Mouse (Mus musculus) limb, embryonic 14.5 days (tissue): ENCODE data around the gene Iqck. TPM values are rescaled to one million over a fixed set of nuclear protein-coding genes. Genes with fewer than 3 reads are reported as not detected.
A peak's percentile ranks its signal among the peaks of the same experiment; 100 is the strongest.

Source experiments
- ATAC-seq: fragments of 200-750 bp; cut with Nextera tagmentation; 2 replicates; pipeline ENCODE4 v1.8.0; 2017; ENCODE audit warnings: low read depth, moderate number of reproducible peaks, moderate TSS enrichment; ENCODE audit not compliant: low FRiP score
- DNase-seq: peaks from one replicate; pipeline ENCODE4 v3.0.0-alpha.2; 2015; ENCODE audit warnings: low spot score
- H3K27ac ChIP-seq: fragments of 300-500 bp; sonication (generic); replicated peaks from 2 replicates; pipeline ENCODE4 v1.5.1; 2014; ENCODE audit warnings: low read depth, mild to moderate bottlenecking, low read length, moderate library complexity, mixed read lengths
- H3K27me3 ChIP-seq: fragments of 300-500 bp; sonication (generic); 2 replicates; pipeline ENCODE4 v1.6.1; 2014; ENCODE audit warnings: low read length, mixed read lengths; ENCODE audit not compliant: control insufficient read depth, insufficient read depth
- H3K36me3 ChIP-seq: fragments of 300-500 bp; sonication (generic); 2 replicates; pipeline ENCODE4 v1.6.1; 2014; ENCODE audit warnings: mild to moderate bottlenecking, low read length, moderate library complexity, mixed read lengths; ENCODE audit not compliant: control insufficient read depth, insufficient read depth
- H3K4me1 ChIP-seq: fragments of 300-500 bp; sonication (generic); 2 replicates; pipeline ENCODE4 v1.6.1; 2014; ENCODE audit warnings: antibody characterized with exemption, low read length, mixed read lengths; ENCODE audit not compliant: control insufficient read depth, insufficient read depth
- H3K4me2 ChIP-seq: fragments of 300-500 bp; sonication (generic); replicated peaks from 2 replicates; pipeline ENCODE4 v1.6.1; 2014; ENCODE audit warnings: low read depth, mild to moderate bottlenecking, low read length, moderate library complexity; ENCODE audit not compliant: severe bottlenecking
- H3K4me3 ChIP-seq: fragments of 300-500 bp; sonication (generic); replicated peaks from 2 replicates; pipeline ENCODE4 v1.5.1; 2014; ENCODE audit warnings: low read length
- H3K9ac ChIP-seq: fragments of 300-500 bp; sonication (generic); 2 replicates; pipeline ENCODE4 v1.6.1; 2014; ENCODE audit warnings: mild to moderate bottlenecking, low read depth, low read length, moderate library complexity; ENCODE audit not compliant: severe bottlenecking
- H3K9me3 ChIP-seq: fragments of 300-500 bp; sonication (generic); 2 replicates; pipeline ENCODE4 v1.6.1; 2016; ENCODE audit warnings: low read length; ENCODE audit not compliant: control insufficient read depth
- POLR2A ChIP-seq: fragments of 200-500 bp; IDR thresholded peaks from 2 replicates; pipeline ENCODE4 v1.8.0; 2012; ENCODE audit warnings: inconsistent platforms, mild to moderate bottlenecking, moderate library complexity, borderline replicate concordance; ENCODE audit not compliant: insufficient read depth, insufficient read length; ENCODE audit errors: extremely low read depth
- WGBS: fragments of 180-500 bp; shearing (Covaris S2); extraction: QIAGEN DNeasy Blood & Tissue Kit; methylation state at CpG from one replicate; pipeline ENCODE4 v1.1.7; 2014; 5-methylcytosine and 5-hydroxymethylcytosine counted together
- polyA plus RNA-seq, 2 experiments: library from polyadenylated mRNA; depleted of rRNA in 1 of 2; stranded (reverse) in 1 of 2; unstranded in 1 of 2; fragments of >200 nt; fragmentation: Nextera tagmentation in 1 of 2; extraction: Ambion mirVana in 1 of 2; gene quantifications; 2 replicates each; pipeline versions ENCODE4 v1.2.1 to v1.2.3; 2012 to 2014

The Iqck gene
- polyA plus RNA-seq, 2 experiments: 2.5 to 2.8 TPM

DNA sequence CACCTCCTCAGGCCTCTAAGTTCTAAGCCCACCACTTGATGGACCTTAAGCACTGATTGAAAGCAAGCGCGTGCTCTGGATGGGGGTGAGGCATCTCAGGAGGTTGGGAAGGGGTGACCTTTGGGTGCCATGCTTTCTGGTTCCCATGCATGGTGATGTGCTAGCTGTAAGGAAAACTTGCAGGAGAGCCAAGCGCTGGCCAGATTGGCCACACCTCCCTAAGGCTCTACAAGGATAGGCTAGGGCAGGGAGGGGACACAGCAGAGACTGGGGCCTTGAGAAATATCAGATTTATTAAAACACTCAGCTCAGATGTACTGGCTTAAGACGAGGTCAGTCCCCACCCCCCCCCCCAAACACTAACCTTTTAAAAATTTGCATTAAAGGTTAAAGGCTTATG lies 117.8 kb downstream of the Iqck start:
- WGBS: 92% methylated on average over 4 of the region's 4 CpGs
- no peak for DNase-seq
- no peak for TF ChIP-seq POLR2A
- Histone ChIP-seq H3K9ac (no peak overlapping the region), H3K36me3 (peaks cover 21% of the 10 kb centered on the region), H3K27ac (no peak overlapping the region), H3K9me3 (no peaks in the 10 kb centered on the region), H3K4me2 (no peak overlapping the region), H3K4me1 (peaks cover 3% of the 10 kb centered on the region; the same call in 1 of the 2 replicates), H3K4me3 (no peak overlapping the region), H3K27me3 (no peaks in the 10 kb centered on the region)
- no peak for ATAC-seq

DNA sequence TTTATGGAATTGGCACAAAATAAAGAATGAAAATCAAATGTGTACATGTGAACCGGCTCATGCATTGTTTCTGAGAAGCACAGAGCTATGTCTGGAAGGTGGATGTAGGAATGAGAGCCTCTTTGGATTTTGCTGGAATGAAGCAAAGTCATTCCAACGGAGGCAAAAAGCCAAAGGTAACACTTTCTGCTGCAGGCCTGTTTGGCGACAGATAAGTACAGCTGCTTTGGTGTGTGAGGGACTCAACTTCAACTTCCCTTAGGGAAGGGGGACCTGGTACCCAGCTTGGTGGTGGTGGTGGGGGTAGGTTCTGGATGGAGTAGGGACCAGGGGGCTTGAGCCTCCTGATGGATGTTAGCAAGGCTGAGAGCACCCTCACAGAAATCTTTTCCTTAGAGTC lies 120.3 kb downstream of the Iqck start:
- no peak overlapping the region for H3K9ac ChIP-seq
- no peak overlapping the region for H3K4me2 ChIP-seq
- H3K27me3 ChIP-seq: no peaks in the 10 kb centered on the region
- H3K4me1 ChIP-seq: peaks cover 3% of the 10 kb centered on the region; the same call in 1 of the 2 replicates
- H3K36me3 ChIP-seq: peaks cover 21% of the 10 kb centered on the region
- no peak overlapping the region for H3K4me3 ChIP-seq
- no peak for ATAC-seq
- no peak overlapping the region for H3K27ac ChIP-seq
- 65% methylated on average over 3 of the region's 3 CpGs for WGBS
- no peaks in the 10 kb centered on the region for H3K9me3 ChIP-seq
- TF ChIP-seq POLR2A: no peak
- DNase-seq: no peak

DNA sequence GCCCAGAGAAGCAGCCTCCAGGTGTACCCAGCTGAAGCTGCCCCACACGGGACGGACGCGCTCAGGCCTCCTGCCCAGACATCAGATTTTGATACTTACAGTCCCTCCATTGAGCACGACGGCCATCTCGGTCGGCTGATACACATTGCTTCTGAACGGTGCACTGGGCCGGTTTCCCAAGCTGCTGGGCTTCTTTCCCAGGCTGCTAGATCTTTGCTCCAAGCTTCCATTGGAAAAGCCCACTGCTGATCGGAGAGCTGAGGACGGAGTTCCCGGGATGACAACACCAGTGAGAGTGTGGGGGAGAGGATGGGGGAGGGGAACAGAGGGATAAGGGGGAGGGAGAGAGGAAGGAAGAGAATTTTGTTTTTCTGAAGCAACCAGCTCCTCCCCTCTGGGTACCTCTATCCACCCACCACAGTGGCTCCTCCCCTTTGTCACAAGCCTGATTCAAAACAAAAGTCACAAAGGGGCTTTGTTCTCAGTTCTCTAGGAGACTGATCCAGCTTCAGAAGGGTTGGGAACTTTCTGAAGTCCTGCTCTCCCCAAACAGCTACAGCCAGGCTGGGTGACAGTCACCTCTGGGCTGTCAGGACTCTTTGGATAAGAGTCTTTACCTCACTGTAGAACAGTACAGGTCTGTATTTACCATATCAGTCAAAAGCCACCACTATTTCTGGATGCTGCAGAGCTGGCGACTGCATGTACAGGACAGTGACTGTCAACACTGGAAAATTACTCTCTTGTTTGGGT lies 121.0 kb downstream of the Iqck start:
- Histone ChIP-seq H3K4me2 (no peak overlapping the region), H3K27me3 (no peaks in the 10 kb centered on the region), H3K9ac (no peak overlapping the region), H3K4me3 (no peak overlapping the region), H3K9me3 (no peaks in the 10 kb centered on the region), H3K27ac (peak overlapping the region; percentile 48; the same call in 1 of the 2 replicates), H3K4me1 (peaks cover 3% of the 10 kb centered on the region; the same call in 1 of the 2 replicates), H3K36me3 (peaks cover 22% of the 10 kb centered on the region)
- TF ChIP-seq POLR2A: no peak
- ATAC-seq (no peak), DNase-seq (no peak)
- WGBS: 49% methylated on average over 14 of the region's 14 CpGs

GRCm38 (mm10) chr7:118977167-118977543 lies 121.6 kb downstream of the Iqck start:
- H3K27ac ChIP-seq: no peak overlapping the region
- no peak overlapping the region for H3K9ac ChIP-seq
- peaks cover 3% of the 10 kb centered on the region; the same call in 1 of the 2 replicates for H3K4me1 ChIP-seq
- DNase-seq (no peak), ATAC-seq (no peak)
- H3K4me2 ChIP-seq: no peak overlapping the region
- no peak overlapping the region for H3K4me3 ChIP-seq
- 82% methylated on average over 10 of the region's 10 CpGs for WGBS
- no peaks in the 10 kb centered on the region for H3K9me3 ChIP-seq
- peaks cover 28% of the 10 kb centered on the region for H3K36me3 ChIP-seq
- H3K27me3 ChIP-seq: no peaks in the 10 kb centered on the region
- TF ChIP-seq POLR2A: no peak

- DNase-seq (no peak), ATAC-seq (no peak)
- Histone ChIP-seq H3K9ac (no peak overlapping the region), H3K9me3 (no peaks in the 10 kb centered on the region), H3K27ac (no peak overlapping the region), H3K27me3 (no peaks in the 10 kb centered on the region), H3K4me2 (no peak overlapping the region), H3K4me1 (peaks cover 3% of the 10 kb centered on the region; the same call in 1 of the 2 replicates), H3K4me3 (no peak overlapping the region), H3K36me3 (peaks cover 37% of the 10 kb centered on the region)
- WGBS: 82% methylated on average over 7 of the region's 7 CpGs
- TF ChIP-seq POLR2A: no peak
Observed at GRCm38 (mm10) chr7:118979121-118979520, 123.6 kb downstream of the Iqck start.
